Mouse (Mus musculus): ENCODE measurements around the gene Boc.
"Not testable (repeated sequence)": the region's sequence is repeated elsewhere in the genome, so short reads cannot be mapped to it uniquely, and the experiment has no call there.

The Boc gene

DNA sequence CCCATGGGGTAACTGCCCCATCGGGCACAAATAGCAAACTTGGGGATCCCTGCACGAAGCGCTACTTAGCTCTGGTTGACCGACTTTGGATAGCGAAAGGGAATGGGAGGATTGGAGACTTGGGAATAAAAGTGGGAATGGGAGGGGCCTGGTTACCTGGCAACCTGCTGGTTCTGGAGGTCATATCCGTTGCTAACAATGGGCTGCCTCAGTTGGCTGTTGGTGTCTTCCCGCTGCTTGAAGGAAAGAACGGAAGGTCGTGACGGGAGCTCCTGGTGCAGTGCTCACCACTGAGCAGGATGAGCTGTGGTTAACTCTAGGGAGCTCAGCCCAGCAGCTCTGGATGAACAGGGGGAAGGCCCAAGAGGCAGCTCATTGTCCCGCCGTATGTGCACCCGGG lies 71.5 kb downstream of the Boc start:
- DNase-seq (ENCODE audit: low spot score): no peak

DNA sequence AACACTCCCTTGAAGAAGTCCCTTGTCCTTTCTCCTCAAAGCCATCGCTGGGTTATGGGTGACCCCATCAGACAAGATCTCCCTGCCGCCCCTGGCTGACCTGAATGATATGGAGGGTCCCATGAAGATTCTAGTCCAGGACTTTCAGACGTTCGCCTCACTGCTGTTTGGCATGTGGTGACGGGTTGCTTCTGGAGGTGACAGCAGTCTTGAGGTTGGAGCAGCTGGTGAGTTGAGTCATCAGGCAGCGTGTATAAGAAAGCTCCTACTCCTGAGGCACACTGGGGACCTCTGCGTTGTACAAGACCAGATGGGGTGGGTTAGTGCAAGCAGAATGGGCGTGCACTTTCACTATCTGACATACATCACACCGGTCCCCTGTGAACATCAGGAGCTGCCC lies 72.1 kb downstream of the Boc start:
- no peak for DNase-seq (ENCODE audit: low spot score)

DNA sequence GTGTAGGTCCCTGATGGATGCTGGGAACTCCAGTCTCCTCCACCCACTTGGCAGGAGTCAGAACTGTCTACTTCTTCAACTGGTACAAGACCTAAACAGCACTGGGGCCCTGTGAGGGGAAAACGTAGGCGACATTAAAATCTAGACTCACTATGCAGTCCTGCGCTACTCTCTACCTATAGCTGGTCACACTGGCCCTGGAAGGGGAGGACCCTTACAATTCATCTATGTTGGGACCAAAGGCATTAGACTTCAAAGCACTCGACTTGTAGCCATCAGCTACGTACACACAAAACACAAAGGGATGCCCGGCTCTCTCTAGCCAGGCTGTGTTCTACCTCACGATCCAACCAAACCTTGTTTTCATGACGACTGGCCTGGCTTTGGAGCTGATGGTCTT lies 73.0 kb downstream of the Boc start:
- no peak for DNase-seq (ENCODE audit: low spot score)

DNA sequence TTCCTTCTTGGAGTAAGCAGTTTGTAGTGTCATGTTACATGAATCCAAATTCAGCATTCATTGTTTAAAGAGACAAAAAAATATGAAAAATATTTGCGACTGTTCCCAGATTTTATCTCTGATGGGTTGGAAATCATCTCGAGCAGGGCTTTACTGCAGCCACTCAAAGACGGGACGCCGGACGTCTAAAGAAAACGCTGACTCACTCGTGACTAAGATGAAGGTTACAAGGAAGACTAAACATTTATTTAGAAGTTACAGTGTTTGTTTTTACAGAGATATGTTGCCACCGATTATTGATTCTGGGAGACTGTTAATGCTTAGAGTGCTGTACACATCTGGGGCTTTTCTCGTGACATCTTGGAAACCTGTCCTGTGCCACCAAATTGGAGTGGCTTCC lies 73.9 kb downstream of the Boc start:
- DNase-seq (ENCODE audit: low spot score): no peak

DNA sequence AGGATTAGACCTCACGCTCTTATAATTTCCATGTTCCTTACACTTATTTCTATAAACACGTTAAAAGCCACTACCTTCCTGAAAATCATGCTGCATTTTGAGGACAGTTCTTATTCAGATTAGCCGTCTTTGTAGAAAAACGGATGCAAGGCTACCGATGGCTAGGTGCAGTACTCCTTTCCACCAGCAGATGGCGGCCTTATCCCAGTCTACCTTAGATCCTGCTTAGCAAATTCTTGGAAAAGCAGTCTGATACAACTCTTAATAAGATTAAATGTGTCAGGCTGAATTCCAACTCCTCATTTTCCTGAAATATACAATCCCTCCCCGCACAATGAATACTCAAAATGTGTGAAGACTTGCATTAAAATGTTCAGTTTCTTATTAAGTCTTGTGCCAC lies 74.6 kb downstream of the Boc start:
- peak; percentile 50 for DNase-seq (ENCODE audit: low spot score)

DNA sequence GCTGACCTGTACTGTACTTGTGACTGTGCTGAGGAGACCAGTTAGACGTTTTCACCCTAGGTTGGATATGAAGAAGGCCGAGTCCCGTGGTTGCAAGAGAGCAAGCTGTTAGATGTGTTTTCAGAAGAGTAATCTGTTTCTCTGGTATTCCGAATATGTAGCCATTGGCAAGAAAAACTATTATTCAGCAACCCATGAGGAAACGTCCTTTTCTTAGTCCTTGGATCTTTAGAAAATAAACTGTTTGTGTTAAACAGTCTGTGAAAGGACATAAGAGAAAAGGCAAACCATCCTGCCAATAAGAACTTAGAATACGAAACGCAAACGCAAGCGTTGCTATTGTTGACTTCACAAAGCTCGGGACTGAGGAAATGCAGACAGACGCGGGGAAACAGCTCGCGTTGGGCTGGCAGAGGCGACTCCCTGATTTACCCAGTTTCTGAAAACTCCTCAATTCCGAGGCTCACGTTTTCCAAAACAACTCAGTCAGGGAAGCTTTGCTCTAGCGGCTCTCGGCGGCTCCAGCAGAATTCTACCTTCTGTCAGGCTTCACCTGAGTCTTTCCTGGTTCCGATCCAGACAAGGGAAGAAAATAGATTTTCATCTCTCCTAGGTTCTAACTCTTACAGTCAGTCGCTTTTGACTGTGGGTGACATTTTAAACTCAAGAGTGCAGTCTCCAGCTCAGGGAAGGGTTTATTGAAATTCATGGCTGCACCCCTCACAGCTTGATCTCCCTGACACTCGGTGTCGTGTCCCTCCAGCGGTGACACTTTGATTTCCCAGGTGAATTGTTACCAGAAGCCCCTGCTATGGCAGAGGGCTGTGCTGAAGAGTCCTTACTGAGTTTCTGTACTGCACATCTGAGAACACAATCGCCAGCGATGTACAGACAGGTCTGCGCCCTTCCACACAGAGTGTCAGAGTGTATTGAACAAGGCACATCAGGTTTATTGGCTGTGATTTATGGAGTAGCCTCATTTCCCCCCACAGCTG lies 76.8 kb downstream of the Boc start:
- no peak for DNase-seq (ENCODE audit: low spot score)

DNA sequence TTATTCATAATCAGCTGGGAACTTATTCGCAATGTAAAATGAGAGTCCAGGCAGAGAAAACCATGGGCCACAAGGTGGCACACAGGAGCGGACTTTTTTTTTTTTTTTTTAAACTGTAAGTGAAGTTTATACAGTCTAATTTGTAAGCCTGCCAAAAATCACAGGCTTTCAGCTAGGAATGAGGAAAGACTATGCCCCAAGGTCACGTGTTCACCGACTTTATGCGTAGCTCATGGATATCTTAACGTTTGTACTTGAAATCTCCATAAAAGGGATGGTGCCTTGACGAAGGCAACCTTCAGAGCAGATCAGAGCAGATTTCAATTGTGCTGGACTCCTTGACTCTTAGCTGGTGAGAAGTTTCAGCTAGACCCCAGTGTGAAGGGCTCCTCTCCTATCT lies 78.1 kb downstream of the Boc start:
- no peak for DNase-seq (ENCODE audit: low spot score)

DNA sequence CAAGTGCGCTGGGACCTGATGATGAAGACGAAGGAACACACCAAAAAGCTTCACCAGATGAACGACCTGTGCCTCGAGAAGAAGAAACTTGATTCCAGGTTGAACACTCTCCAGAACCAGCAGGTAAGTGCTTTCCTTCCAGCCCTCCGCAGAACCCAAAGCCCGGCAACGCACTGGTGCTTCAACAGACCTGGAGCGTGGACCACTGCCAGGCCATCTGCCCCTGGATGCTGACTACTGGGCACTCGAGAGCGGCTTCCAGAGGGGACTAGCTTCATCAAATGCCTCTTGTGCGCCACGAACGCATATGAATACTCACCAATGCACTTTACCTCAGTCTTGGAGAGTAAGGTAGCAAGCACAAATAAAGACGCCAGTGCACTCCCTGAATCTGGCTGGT lies 78.8 kb downstream of the Boc start:
- DNase-seq (ENCODE audit: low spot score): no peak

DNA sequence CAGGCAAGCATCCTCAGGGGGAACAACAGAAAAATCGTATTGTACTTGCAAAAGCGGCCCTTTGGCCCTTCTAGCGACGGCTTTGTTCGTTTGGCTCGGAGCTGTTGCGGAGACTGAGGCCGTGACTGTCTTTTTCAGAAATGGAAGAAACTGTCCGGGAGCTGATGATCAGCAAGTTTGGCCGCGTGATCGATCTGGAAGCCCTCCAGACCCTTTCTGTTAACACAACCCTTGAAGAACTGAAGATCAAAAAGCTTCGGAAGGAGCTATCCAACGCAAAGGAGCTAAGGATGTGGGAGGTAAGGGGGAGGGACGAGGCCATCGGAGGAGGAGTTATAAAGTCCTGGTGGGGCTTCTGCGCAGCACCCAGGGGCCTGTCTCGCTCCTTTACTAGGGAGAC lies 79.9 kb downstream of the Boc start:
- no peak for DNase-seq (ENCODE audit: low spot score)

DNA sequence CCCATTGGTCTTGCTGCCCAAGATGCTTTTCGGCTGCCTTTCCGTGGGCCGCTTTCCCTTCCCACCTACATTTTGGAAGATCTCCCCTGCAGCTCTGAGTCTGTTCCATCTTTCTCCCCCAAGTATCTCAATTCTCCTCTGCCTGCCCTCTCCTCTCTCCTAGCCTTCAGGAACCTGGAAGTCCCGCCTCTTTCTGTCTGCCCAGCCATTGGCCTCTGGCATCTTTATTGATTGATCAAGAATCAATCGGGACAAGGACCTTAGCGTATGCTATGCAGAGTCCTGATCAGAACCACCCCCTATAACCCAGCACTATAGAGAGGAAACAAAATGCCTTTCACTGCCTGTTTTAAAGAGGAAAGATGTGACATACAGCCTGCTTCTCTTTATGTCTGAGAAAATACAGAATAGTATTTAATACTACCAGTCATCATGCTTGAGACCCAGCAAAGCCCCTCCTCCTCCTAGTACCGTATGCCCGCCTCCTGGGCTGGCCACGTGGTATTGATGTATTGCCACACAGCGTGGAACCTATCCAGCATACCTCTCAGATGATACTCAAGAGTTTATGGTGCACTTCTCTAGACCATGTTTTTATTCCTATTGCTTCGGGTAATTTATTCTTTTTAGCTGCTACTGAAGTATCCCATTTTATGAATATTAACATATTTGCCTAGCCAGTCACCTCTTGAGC lies 82.9 kb downstream of the Boc start:
- DNase-seq (ENCODE audit: low spot score): peak; percentile 44

DNA sequence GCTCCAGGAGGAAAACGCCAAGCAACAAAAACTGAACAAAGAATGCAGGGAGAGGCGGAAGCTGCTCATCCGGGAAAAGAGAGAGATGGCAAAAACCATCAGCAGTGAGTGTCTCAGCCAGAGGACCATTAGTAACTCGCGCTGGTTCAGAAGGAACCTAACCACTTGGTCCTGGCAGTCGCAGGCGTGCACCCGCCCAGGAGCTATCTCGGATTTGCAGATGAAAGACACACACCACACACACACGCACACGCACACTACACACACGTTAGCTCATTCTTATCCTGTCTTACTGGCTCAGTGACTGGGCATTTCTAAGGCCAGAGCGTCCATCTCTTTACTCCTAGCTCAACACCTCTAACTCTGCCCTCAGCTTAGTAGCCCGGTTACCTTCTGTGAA lies 83.4 kb downstream of the Boc start:
- peak; percentile 54 for DNase-seq (ENCODE audit: low spot score)

DNA sequence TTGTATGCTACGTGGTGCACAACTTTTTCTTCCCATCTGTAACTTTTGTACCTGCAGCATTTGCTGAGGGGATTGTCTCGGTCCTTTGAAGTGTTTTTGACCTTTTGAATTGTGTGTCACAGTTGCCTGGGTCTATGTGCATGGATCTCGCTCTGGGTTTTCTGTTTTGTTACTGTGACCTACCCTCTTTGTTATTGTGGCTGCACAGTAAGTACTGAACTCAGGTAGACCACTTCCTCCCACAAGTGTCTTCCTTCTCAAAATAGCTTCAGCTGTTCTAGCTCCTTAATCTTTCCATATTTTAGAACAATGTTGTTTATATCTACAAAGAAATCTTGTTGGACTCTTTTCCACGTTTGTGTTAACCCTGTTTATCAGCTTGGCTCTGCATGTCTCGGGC lies 97.8 kb downstream of the Boc start:
- DNase-seq (ENCODE audit: low spot score): no peak

DNA sequence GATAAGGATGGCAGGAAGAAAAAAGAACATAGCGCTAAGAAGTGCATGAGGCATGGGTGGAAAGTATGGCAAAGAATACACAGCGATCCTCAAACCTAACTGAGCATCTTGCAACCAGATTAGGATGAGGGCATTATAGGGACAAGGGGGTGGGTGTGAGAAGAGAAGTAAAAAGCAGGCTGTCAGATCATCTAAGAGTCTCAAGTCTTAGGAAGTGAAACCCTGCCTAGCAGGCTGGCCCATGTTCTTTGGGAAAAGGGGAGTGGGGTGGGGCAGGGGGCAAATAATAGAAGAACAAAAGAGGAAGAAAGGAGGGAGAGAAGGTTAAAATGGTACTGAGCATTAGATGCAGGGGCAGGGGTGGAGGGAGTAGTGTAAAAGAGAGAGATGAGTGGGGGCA lies 99.9 kb downstream of the Boc start:
- DNase-seq (ENCODE audit: low spot score): no peak

DNA sequence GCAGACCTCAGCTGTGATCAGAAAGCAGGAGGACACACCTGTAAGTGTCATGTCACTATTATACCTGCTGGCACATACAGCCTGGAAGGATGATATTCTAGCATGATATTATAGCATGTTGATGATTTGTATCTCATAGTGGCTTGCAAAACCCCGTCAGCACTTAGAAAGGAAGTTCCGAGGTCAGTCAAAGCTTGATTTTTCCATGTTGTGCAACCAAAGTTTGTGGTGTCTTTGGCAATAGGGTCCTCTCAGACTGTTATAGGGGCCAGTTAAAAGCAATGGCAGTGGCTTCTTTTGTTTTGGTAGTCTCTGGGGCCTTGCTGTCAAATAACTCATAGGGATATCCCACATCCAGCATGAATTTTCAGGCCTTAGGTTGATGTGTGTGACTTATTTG lies 100.8 kb downstream of the Boc start:
- no peak for DNase-seq (ENCODE audit: low spot score)

DNA sequence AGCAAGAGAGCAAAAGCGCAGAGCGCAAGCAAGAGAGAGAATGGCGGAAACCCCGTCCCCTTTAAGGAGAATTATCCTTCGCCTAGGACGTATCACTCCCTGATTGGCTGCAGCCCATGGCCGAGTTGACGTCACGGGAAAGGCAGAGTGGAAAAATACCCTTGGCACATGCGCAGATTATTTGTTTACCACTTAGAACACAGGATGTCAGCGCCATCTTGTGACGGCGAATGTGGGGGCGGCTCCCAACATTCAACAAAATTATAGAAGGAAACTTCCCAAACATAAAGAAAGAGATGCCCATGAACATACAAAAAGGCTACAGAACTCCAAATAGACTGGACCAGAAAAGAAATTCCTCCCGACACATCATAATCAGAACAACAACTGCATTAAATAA lies 116.8 kb downstream of the Boc start:
- not testable (repeated sequence) for DNase-seq (ENCODE audit: low spot score)

DNA sequence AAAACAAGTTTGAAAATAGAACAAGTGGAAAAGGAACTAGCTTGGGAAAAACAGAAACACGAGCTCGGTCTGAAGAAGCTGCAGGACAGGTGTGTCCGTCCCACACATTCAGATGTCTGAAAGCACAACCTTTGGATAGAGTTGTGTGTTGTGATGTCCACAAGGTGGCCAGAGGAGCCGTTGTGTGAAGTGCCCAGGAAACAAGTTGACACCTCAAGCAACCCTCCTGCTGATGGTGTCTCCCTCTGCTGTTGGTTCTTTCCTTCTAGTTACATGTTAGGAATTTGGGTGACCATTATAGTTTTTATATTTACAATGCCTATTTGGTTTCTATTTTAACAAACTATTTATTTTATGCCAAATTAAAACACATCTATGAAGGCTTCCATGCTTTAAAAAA lies 123.2 kb downstream of the Boc start:
- DNase-seq (ENCODE audit: low spot score): no peak

Data from spleen, adult 12 weeks (tissue).